Mouse (Mus musculus) heart, embryonic 12.5 days (tissue): Measurements from ENCODE around the gene Frat2. TPM values are rescaled to one million over a fixed set of nuclear protein-coding genes. Genes with fewer than 3 reads are reported as not detected.

ENCODE experiments used
- ATAC-seq: fragments of 200-750 bp; cut with Nextera tagmentation; 2 replicates; pipeline ENCODE4 v1.8.0; 2017; ENCODE audit warnings: moderate TSS enrichment, moderate library complexity; ENCODE audit not compliant: insufficient number of reproducible peaks, low FRiP score
- H3K27ac ChIP-seq: fragments of 300-500 bp; sonication (generic); 2 replicates; pipeline ENCODE4 v1.5.1; 2016; ENCODE audit warnings: mild to moderate bottlenecking, moderate library complexity; ENCODE audit not compliant: poor library complexity, severe bottlenecking
- H3K27me3 ChIP-seq: fragments of 300-500 bp; sonication (generic); replicated peaks from 2 replicates; pipeline ENCODE4 v1.6.1; 2016; ENCODE audit warnings: mild to moderate bottlenecking, moderate library complexity
- H3K36me3 ChIP-seq: fragments of 300-500 bp; sonication (generic); 2 replicates; pipeline ENCODE4 v1.6.1; 2016; ENCODE audit warnings: mild to moderate bottlenecking, moderate library complexity
- H3K4me1 ChIP-seq: fragments of 300-500 bp; sonication (generic); replicated peaks from 2 replicates; pipeline ENCODE4 v1.6.1; 2016; ENCODE audit warnings: mild to moderate bottlenecking
- H3K4me2 ChIP-seq: fragments of 300-500 bp; sonication (generic); 2 replicates; pipeline ENCODE4 v1.6.1; 2016; ENCODE audit warnings: mild to moderate bottlenecking, moderate library complexity
- H3K4me3 ChIP-seq: fragments of 300-500 bp; sonication (generic); 2 replicates; pipeline ENCODE4 v1.5.1; 2016; ENCODE audit warnings: mild to moderate bottlenecking
- H3K9ac ChIP-seq: fragments of 300-500 bp; sonication (generic); 2 replicates; pipeline ENCODE4 v1.6.1; 2016; ENCODE audit warnings: mild to moderate bottlenecking, moderate library complexity
- H3K9me3 ChIP-seq: fragments of 300-500 bp; sonication (generic); replicated peaks from 2 replicates; pipeline ENCODE4 v1.6.1; 2016; ENCODE audit warnings: mild to moderate bottlenecking, moderate library complexity
- WGBS: fragments of 180-500 bp; shearing (Covaris S2); methylation state at CpG from one replicate; pipeline ENCODE4 v1.1.7; 2016; 5-methylcytosine and 5-hydroxymethylcytosine counted together
- polyA plus RNA-seq: library from polyadenylated mRNA; unstranded; fragments of >200 nt; fragmentation: Nextera tagmentation; extraction: Ambion mirVana; gene quantifications from 2 replicates; pipeline ENCODE4 v1.2.1, GENCODE M21; 2016

The Frat2 gene
- polyA plus RNA-seq, 1 experiment from 2014 or later: 3.6 TPM

GRCm38 (mm10) chr19:41817325-41817724 lies 30.6 kb downstream of the Frat2 start:
- H3K9ac ChIP-seq: no peak overlapping the region
- ATAC-seq: peak; percentile 45; the same call in 1 of the 2 replicates
- no peak overlapping the region for H3K4me2 ChIP-seq
- WGBS: 32% methylated on average over 10 of the region's 10 CpGs
- no peak overlapping the region for H3K27ac ChIP-seq
- H3K27me3 ChIP-seq: 0 out of 2 replicates have a peak, but pooled peaks cover 2% of the 10 kb centered on the region
- no peaks in the 10 kb centered on the region for H3K36me3 ChIP-seq
- H3K4me3 ChIP-seq: no peak overlapping the region
- H3K9me3 ChIP-seq: no peaks in the 10 kb centered on the region
- H3K4me1 ChIP-seq: peaks cover 11% of the 10 kb centered on the region

GRCm38 (mm10) chr19:41816915-41817314 lies 31.0 kb downstream of the Frat2 start:
- WGBS: 48% methylated on average over 5 of the region's 5 CpGs
- H3K9me3 ChIP-seq: no peaks in the 10 kb centered on the region
- H3K4me2 ChIP-seq: no peak overlapping the region
- no peaks in the 10 kb centered on the region for H3K36me3 ChIP-seq
- H3K4me1 ChIP-seq: peaks cover 11% of the 10 kb centered on the region
- no peak for ATAC-seq
- H3K27me3 ChIP-seq: 0 out of 2 replicates have a peak, but pooled peaks cover 2% of the 10 kb centered on the region
- H3K4me3 ChIP-seq: no peak overlapping the region
- no peak overlapping the region for H3K9ac ChIP-seq
- no peak overlapping the region for H3K27ac ChIP-seq

- no peaks in the 10 kb centered on the region for H3K9me3 ChIP-seq
- no peak overlapping the region for H3K27ac ChIP-seq
- H3K4me2 ChIP-seq: no peak overlapping the region
- H3K4me1 ChIP-seq: peaks cover 11% of the 10 kb centered on the region
- 74% methylated on average over 5 of the region's 5 CpGs for WGBS
- 0 out of 2 replicates have a peak, but pooled peaks cover 2% of the 10 kb centered on the region for H3K27me3 ChIP-seq
- no peak overlapping the region for H3K4me3 ChIP-seq
- ATAC-seq: no peak
- no peak overlapping the region for H3K9ac ChIP-seq
- H3K36me3 ChIP-seq: no peaks in the 10 kb centered on the region
Measured at GRCm38 (mm10) chr19:41816410-41816809, 31.5 kb downstream of the Frat2 start.

- Histone ChIP-seq H3K27me3 (no peaks in the 10 kb centered on the region), H3K9ac (no peak overlapping the region), H3K9me3 (no peaks in the 10 kb centered on the region), H3K36me3 (no peaks in the 10 kb centered on the region), H3K4me3 (no peak overlapping the region), H3K4me1 (peaks cover 11% of the 10 kb centered on the region), H3K27ac (no peak overlapping the region), H3K4me2 (no peak overlapping the region)
- WGBS: 82% methylated on average over 4 of the region's 4 CpGs
- ATAC-seq: no peak
Measured at GRCm38 (mm10) chr19:41813374-41813773, 34.6 kb downstream of the Frat2 start.

- Histone ChIP-seq H3K27me3 (no peaks in the 10 kb centered on the region), H3K4me2 (no peak overlapping the region), H3K9me3 (no peaks in the 10 kb centered on the region), H3K4me3 (no peak overlapping the region), H3K36me3 (no peaks in the 10 kb centered on the region), H3K4me1 (peaks cover 8% of the 10 kb centered on the region), H3K27ac (no peak overlapping the region), H3K9ac (no peak overlapping the region)
- 88% methylated on average over 10 of the region's 10 CpGs for WGBS
- no peak for ATAC-seq
Measured at GRCm38 (mm10) chr19:41812525-41812924, 35.4 kb downstream of the Frat2 start.

GRCm38 (mm10) chr19:41810074-41810473 lies 37.9 kb downstream of the Frat2 start:
- 87% methylated on average over 5 of the region's 5 CpGs for WGBS

GRCm38 (mm10) chr19:41808104-41808634 lies 39.8 kb downstream of the Frat2 start:
- no peak overlapping the region for H3K9ac ChIP-seq
- H3K27me3 ChIP-seq: no peaks in the 10 kb centered on the region
- H3K9me3 ChIP-seq: peaks cover 5% of the 10 kb centered on the region; the same call in 1 of the 2 replicates
- no peak overlapping the region for H3K4me2 ChIP-seq
- no peaks in the 10 kb centered on the region for H3K4me1 ChIP-seq
- ATAC-seq: no peak
- H3K4me3 ChIP-seq: no peak overlapping the region
- H3K27ac ChIP-seq: no peak overlapping the region
- 76% methylated on average over 8 of the region's 8 CpGs for WGBS
- no peaks in the 10 kb centered on the region for H3K36me3 ChIP-seq

More at GRCm38 (mm10) chr19:41810074-41810473, 37.9 kb downstream of the Frat2 start:
- Histone ChIP-seq H3K27ac (no peak overlapping the region), H3K9ac (no peak overlapping the region), H3K4me3 (no peak overlapping the region), H3K36me3 (no peaks in the 10 kb centered on the region), H3K4me2 (no peak overlapping the region), H3K9me3 (peaks cover 5% of the 10 kb centered on the region; the same call in 1 of the 2 replicates), H3K27me3 (no peaks in the 10 kb centered on the region), H3K4me1 (no peaks in the 10 kb centered on the region)
- no peak for ATAC-seq

GRCm38 (mm10) chr19:41807497-41807896 lies 40.4 kb downstream of the Frat2 start:
- no peak overlapping the region for H3K9ac ChIP-seq
- no peak overlapping the region for H3K27ac ChIP-seq
- no peak overlapping the region for H3K4me2 ChIP-seq
- H3K4me1 ChIP-seq: no peaks in the 10 kb centered on the region
- peaks cover 5% of the 10 kb centered on the region; the same call in 1 of the 2 replicates for H3K9me3 ChIP-seq
- WGBS: 62% methylated on average over 9 of the region's 9 CpGs
- no peak for ATAC-seq
- H3K27me3 ChIP-seq: no peaks in the 10 kb centered on the region
- H3K4me3 ChIP-seq: no peak overlapping the region
- H3K36me3 ChIP-seq: no peaks in the 10 kb centered on the region

- H3K27ac ChIP-seq: no peak overlapping the region
- no peak for ATAC-seq
- no peak overlapping the region for H3K4me3 ChIP-seq
- H3K4me2 ChIP-seq: no peak overlapping the region
- peaks cover 2% of the 10 kb centered on the region; the same call in 1 of the 2 replicates for H3K4me1 ChIP-seq
- 89% methylated on average over 4 of the region's 4 CpGs for WGBS
- H3K9ac ChIP-seq: no peak overlapping the region
- H3K27me3 ChIP-seq: no peaks in the 10 kb centered on the region
- H3K36me3 ChIP-seq: no peaks in the 10 kb centered on the region
- peaks cover 5% of the 10 kb centered on the region; the same call in 1 of the 2 replicates for H3K9me3 ChIP-seq
Measured at GRCm38 (mm10) chr19:41805831-41806230, 42.1 kb downstream of the Frat2 start.

GRCm38 (mm10) chr19:41803322-41803721 lies 44.6 kb downstream of the Frat2 start:
- Histone ChIP-seq H3K4me2 (no peak overlapping the region), H3K36me3 (no peaks in the 10 kb centered on the region), H3K9me3 (peaks cover 5% of the 10 kb centered on the region; the same call in 1 of the 2 replicates), H3K27me3 (no peaks in the 10 kb centered on the region), H3K4me3 (no peak overlapping the region), H3K27ac (no peak overlapping the region), H3K9ac (no peak overlapping the region), H3K4me1 (peaks cover 13% of the 10 kb centered on the region)
- no peak for ATAC-seq
- WGBS: 35% methylated on average over 7 of the region's 7 CpGs

GRCm38 (mm10) chr19:41801742-41802369 lies 46.1 kb downstream of the Frat2 start, which contains the start of gene Arhgap19:
TSS of gene Arhgap19 (minus strand) at chr19:41802047.
- H3K4me3 ChIP-seq: peak within 1 kb of the TSS; percentile 98
- H3K27ac ChIP-seq: peak within 1 kb of the TSS; percentile 81
- H3K9ac ChIP-seq: peak within 1 kb of the TSS; percentile 89
- under 1% methylated on average over 48 of the region's 48 CpGs for WGBS
- ATAC-seq: peak; percentile 99
- H3K27me3 ChIP-seq: no peaks in the 10 kb centered on the region
- H3K4me1 ChIP-seq: peaks cover 13% of the 10 kb centered on the region
- H3K9me3 ChIP-seq: peaks cover 5% of the 10 kb centered on the region; the same call in 1 of the 2 replicates
- H3K36me3 ChIP-seq: no peaks in the 10 kb centered on the region
- H3K4me2 ChIP-seq: peak within 1 kb of the TSS; percentile 74
